Mouse (Mus musculus) urinary bladder, postnatal 36 days (tissue): Measurements from ENCODE around the gene Ttc8.

Source experiments
- DNase-seq, 2 experiments: peaks; one replicate each; pipeline ENCODE4 v3.0.0; 2022; ENCODE audit warnings: low spot score in 2 of 2, mixed read lengths in 1 of 2

Gene Ttc8

GRCm38 (mm10) chr12:99028665-99029064 is 108.3 kb downstream of the Ttc8 start:
- DNase-seq: no peak

GRCm38 (mm10) chr12:99030022-99030421 is 109.6 kb downstream of the Ttc8 start:
- no peak for DNase-seq
